ENCODE assay signal across 9 mouse cellular contexts in the genomic region with DNA sequence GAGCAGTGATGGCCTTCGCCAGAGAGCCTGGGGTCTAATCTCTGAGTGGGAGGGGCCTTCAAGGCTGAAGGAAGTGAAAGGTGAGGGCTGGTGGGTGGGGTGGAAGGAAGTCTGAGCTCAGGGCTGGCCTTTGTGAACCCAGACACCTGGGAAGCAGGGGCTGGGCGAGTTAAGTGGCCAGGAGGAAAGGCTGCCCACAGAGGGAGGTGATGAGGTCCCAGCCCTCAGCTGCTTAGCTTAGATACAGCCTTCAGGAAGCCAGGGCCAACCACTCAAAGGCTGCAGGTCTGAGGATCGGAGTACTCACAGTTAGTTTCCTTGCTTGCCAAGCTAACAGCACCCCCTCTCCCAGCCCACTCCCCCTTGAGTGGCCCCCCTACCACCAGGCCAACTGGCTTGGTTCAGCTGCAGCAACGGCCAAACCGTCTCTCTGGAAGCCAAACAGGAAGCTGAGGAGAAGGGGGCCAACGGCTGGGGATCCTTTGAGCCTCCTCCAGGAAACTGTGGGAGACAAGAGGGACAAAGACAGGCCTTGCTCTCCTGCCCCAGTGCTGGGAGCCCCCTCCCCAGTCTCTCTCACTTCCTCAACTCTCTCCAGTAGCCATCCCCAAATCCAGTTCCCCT. TPM values are rescaled to one million over a fixed set of nuclear protein-coding genes. Genes with fewer than 3 reads are reported as not detected.
DNase-seq lines count a peak whose midpoint lies in the region; ATAC-seq and TF ChIP-seq lines count a peak whose summit lies in the region.
"Had no signal": no experiment of that assay in that cellular context is flagged by ENCODE, and none has a peak within 500 bp of the region (broad histone marks: within the 10 kb centered on the region; RNA-seq: fewer than 3 reads in every experiment).

No protein-coding gene starts in this region.

- no peak overlapping the region for H3K4me3 ChIP-seq in hindbrain, embryonic 10.5 days
- H3K4me3 ChIP-seq in hindbrain, embryonic 12.5 days: no peak overlapping the region
- no peak overlapping the region for H3K4me3 ChIP-seq in embryonic facial prominence, embryonic 12.5 days
- no peak overlapping the region for H3K4me3 ChIP-seq in hindbrain, postnatal 0 days (ENCODE audit: low read length)
- no peak overlapping the region for H3K4me3 ChIP-seq in midbrain, postnatal 0 days (ENCODE audit: low read depth, low read length)

- H3K4me1 ChIP-seq in hindbrain, embryonic 10.5 days (replicated peaks): peaks cover 43% of the 10 kb centered on the region
- H3K4me1 ChIP-seq in hindbrain, embryonic 12.5 days: peaks cover 6% of the 10 kb centered on the region
- H3K4me1 ChIP-seq in embryonic facial prominence, embryonic 12.5 days: peaks cover 12% of the 10 kb centered on the region
- no peaks in the 10 kb centered on the region for H3K4me1 ChIP-seq in hindbrain, postnatal 0 days (ENCODE audit: insufficient read depth, low read length)
- no peaks in the 10 kb centered on the region for H3K4me1 ChIP-seq in midbrain, postnatal 0 days (ENCODE audit: insufficient read depth, low read length)

- 53% methylated on average over 6 of the region's 6 CpGs for WGBS in hindbrain, embryonic 10.5 days
- WGBS in hindbrain, embryonic 12.5 days: 48% methylated on average over 6 of the region's 6 CpGs
- WGBS in embryonic facial prominence, embryonic 12.5 days: 29% methylated on average over 6 of the region's 6 CpGs
- 36% methylated on average over 6 of the region's 6 CpGs for WGBS in hindbrain, postnatal 0 days
- 49% methylated on average over 6 of the region's 6 CpGs for WGBS in midbrain, postnatal 0 days

- no peaks in the 10 kb centered on the region for H3K9me3 ChIP-seq in hindbrain, embryonic 10.5 days
- H3K9me3 ChIP-seq in hindbrain, embryonic 12.5 days (replicated peaks): no peaks in the 10 kb centered on the region
- no peaks in the 10 kb centered on the region for H3K9me3 ChIP-seq in embryonic facial prominence, embryonic 12.5 days
- H3K9me3 ChIP-seq in hindbrain, postnatal 0 days (ENCODE audit: low read length): no peaks in the 10 kb centered on the region
- no peaks in the 10 kb centered on the region for H3K9me3 ChIP-seq in midbrain, postnatal 0 days (ENCODE audit: low read length)

- no peaks in the 10 kb centered on the region for H3K36me3 ChIP-seq in hindbrain, embryonic 10.5 days
- H3K36me3 ChIP-seq in hindbrain, embryonic 12.5 days: no peaks in the 10 kb centered on the region
- H3K36me3 ChIP-seq in embryonic facial prominence, embryonic 12.5 days: no peaks in the 10 kb centered on the region
- H3K36me3 ChIP-seq in hindbrain, postnatal 0 days (ENCODE audit: insufficient read depth, low read length): no peaks in the 10 kb centered on the region
- H3K36me3 ChIP-seq in midbrain, postnatal 0 days (ENCODE audit: insufficient read depth, low read length): no peaks in the 10 kb centered on the region

- DNase-seq in hindbrain, embryonic 10.5 days (ENCODE audit: low spot score): no peak
- DNase-seq in 416B (ENCODE audit: low read depth) (peak; percentile 96), adipocyte (ENCODE audit: low spot score) (no peak)
- DNase-seq in hindbrain, postnatal 0 days (ENCODE audit: low spot score): peak; percentile 76
- peak; percentile 76 for DNase-seq in midbrain, postnatal 0 days (ENCODE audit: low spot score)
- DNase-seq in frontal cortex, postnatal 10 days (ENCODE audit: low spot score in 2 of 2): no peak

- no peak for ATAC-seq in hindbrain, embryonic 12.5 days (ENCODE audit: low FRiP score)
- ATAC-seq in embryonic facial prominence, embryonic 12.5 days (ENCODE audit: insufficient number of reproducible peaks, insufficient read depth, low FRiP score, low TSS enrichment): 0 out of 2 replicates have a peak, but pooled peaks have one; percentile 13
- peak; percentile 89 for ATAC-seq in hindbrain, postnatal 0 days
- peak; percentile 57 for ATAC-seq in midbrain, postnatal 0 days (ENCODE audit: low FRiP score)
- ATAC-seq: Patski had no signal

- peaks cover 26% of the 10 kb centered on the region for H3K27me3 ChIP-seq in hindbrain, embryonic 10.5 days (ENCODE audit: insufficient read depth, poor library complexity, severe bottlenecking)
- 0 out of 2 replicates have a peak, but pooled peaks cover 2% of the 10 kb centered on the region for H3K27me3 ChIP-seq in hindbrain, embryonic 12.5 days
- 0 out of 2 replicates have a peak, but pooled peaks cover 7% of the 10 kb centered on the region for H3K27me3 ChIP-seq in embryonic facial prominence, embryonic 12.5 days
- no peaks in the 10 kb centered on the region for H3K27me3 ChIP-seq in hindbrain, postnatal 0 days (ENCODE audit: insufficient read depth, low read length)
- H3K27me3 ChIP-seq in midbrain, postnatal 0 days (ENCODE audit: insufficient read depth, low read length): no peaks in the 10 kb centered on the region
- H3K27me3 ChIP-seq: Patski had no signal

- no peak overlapping the region for H3K4me2 ChIP-seq in hindbrain, embryonic 12.5 days (replicated peaks)
- no peak overlapping the region for H3K4me2 ChIP-seq in embryonic facial prominence, embryonic 12.5 days (replicated peaks)
- no peak overlapping the region for H3K4me2 ChIP-seq in hindbrain, postnatal 0 days (ENCODE audit: low read depth, low read length)
- H3K4me2 ChIP-seq in midbrain, postnatal 0 days (ENCODE audit: low read depth, low read length, poor library complexity, severe bottlenecking): no peak overlapping the region

- H3K9ac ChIP-seq in hindbrain, embryonic 12.5 days: no peak overlapping the region
- H3K9ac ChIP-seq in embryonic facial prominence, embryonic 12.5 days: no peak overlapping the region
- no peak overlapping the region for H3K9ac ChIP-seq in hindbrain, postnatal 0 days (replicated peaks; ENCODE audit: low read length)
- H3K9ac ChIP-seq in midbrain, postnatal 0 days (replicated peaks; ENCODE audit: low read length, poor library complexity, severe bottlenecking): no peak overlapping the region

- no peak for TF ChIP-seq CTCF in hindbrain, postnatal 0 days (IDR thresholded peaks at IDR 0.05; ENCODE audit: low read depth)
- TF ChIP-seq CTCF in midbrain, postnatal 0 days (IDR thresholded peaks at IDR 0.05): no peak

- H3K27ac ChIP-seq in hindbrain, embryonic 10.5 days: peak overlapping the region; percentile 71
- no peak overlapping the region for H3K27ac ChIP-seq in hindbrain, embryonic 12.5 days
- H3K27ac ChIP-seq in embryonic facial prominence, embryonic 12.5 days: peak overlapping the region; percentile 12; the same call in 1 of the 2 replicates
- no peak overlapping the region for H3K27ac ChIP-seq in hindbrain, postnatal 0 days
- H3K27ac ChIP-seq in midbrain, postnatal 0 days (ENCODE audit: low read depth, low read length): no peak overlapping the region

RNA-seq across cellular contexts. Expression of a gene that starts 26.4 kb away (rescaled TPM):
- 9.3 and 9.9 TPM in 2 replicates for polyA plus RNA-seq in hindbrain, embryonic 10.5 days (2016; fragmentation: Nextera tagmentation; extraction: Ambion mirVana)
- polyA plus RNA-seq in hindbrain, embryonic 12.5 days (2016; fragmentation: Nextera tagmentation; extraction: Ambion mirVana): 16.1 TPM in 2 replicates
- 24.6 and 26.3 TPM in 2 replicates for polyA plus RNA-seq in embryonic facial prominence, embryonic 12.5 days (2016; fragmentation: Nextera tagmentation; extraction: Ambion mirVana)
- 13.3 and 16.7 TPM in 2 replicates for total RNA-seq in hindbrain, postnatal 0 days (2014; rRNA removed)
- polyA plus RNA-seq in hindbrain, postnatal 0 days (2015; fragmentation: Nextera tagmentation; extraction: Ambion mirVana): 5.4 and 5.5 TPM in 2 replicates
- total RNA-seq in midbrain, postnatal 0 days (2014; rRNA removed): 12.9 and 17.7 TPM in 2 replicates
- polyA plus RNA-seq in midbrain, postnatal 0 days (2015; fragmentation: Nextera tagmentation; extraction: Ambion mirVana): 5.1 and 5.9 TPM in 2 replicates

Comparison
In these comparisons a context has a peak if more than half of its experiments do, and no peak if none do; other contexts are left out.
1. DNase-seq: peak in 416B (single experiment), hindbrain, postnatal 0 days (single experiment) and midbrain, postnatal 0 days (single experiment); none in hindbrain, embryonic 10.5 days (single experiment), adipocyte (single experiment) and frontal cortex, postnatal 10 days (0 of 2).
2. H3K27ac ChIP-seq: peak in hindbrain, embryonic 10.5 days (single experiment) and embryonic facial prominence, embryonic 12.5 days (single experiment); none in hindbrain, embryonic 12.5 days (single experiment), hindbrain, postnatal 0 days (single experiment) and midbrain, postnatal 0 days (single experiment).